In genomic region chr17:32631936-32632335, GRCm38 (mm10) we compare ENCODE assay signal across 37 mouse cellular contexts. TPM values are rescaled to one million over a fixed set of nuclear protein-coding genes. Genes with fewer than 3 reads are reported as not detected.
DNase-seq lines count a peak whose midpoint lies in the region; ATAC-seq and TF ChIP-seq lines count a peak whose summit lies in the region.
"Had no signal": no experiment of that assay in that cellular context is flagged by ENCODE, and none has a peak within 500 bp of the region (broad histone marks: within the 10 kb centered on the region; RNA-seq: fewer than 3 reads in every experiment).

No protein-coding gene starts in this region.

- TF ChIP-seq POLR2A in CH12.LX (IDR thresholded peaks at IDR 0.05; ENCODE audit: low read depth, low read length), result no peak

- H3K4me3 ChIP-seq in layer of hippocampus, adult 2 months, result no peak overlapping the region
- no peak overlapping the region for H3K4me3 ChIP-seq in CH12.LX (replicated peaks in 1 of 3; ENCODE audit: low read depth in 2 of 3, low read length in 2 of 3, poor library complexity in 1 of 3)
- H3K4me3 ChIP-seq in stomach, postnatal 0 days (ENCODE audit: low read depth, low read length), result no peak overlapping the region
- H3K4me3 ChIP-seq: embryonic facial prominence, embryonic 10.5 days; embryonic facial prominence, embryonic 13.5 days; erythroblast, embryonic 14.5 days; forebrain, embryonic 12.5 days; forebrain, embryonic 15.5 days; gastrocnemius, adult 2 months; heart, embryonic 10.5 days; heart, embryonic 13.5 days had no signal

- H3K36me3 ChIP-seq in CH12.LX (replicated peaks in 1 of 2; ENCODE audit: control insufficient read depth in 1 of 2, insufficient read depth in 1 of 2, low read length in 1 of 2), result no peaks in the 10 kb centered on the region
- H3K36me3 ChIP-seq in stomach, postnatal 0 days (ENCODE audit: control insufficient read depth, insufficient read depth, low read length), result no peaks in the 10 kb centered on the region
- H3K36me3 ChIP-seq: embryonic facial prominence, embryonic 10.5 days; embryonic facial prominence, embryonic 13.5 days; forebrain, embryonic 12.5 days; forebrain, embryonic 15.5 days; heart, embryonic 10.5 days; heart, embryonic 13.5 days had no signal

- no peak for ATAC-seq in stomach, postnatal 0 days (ENCODE audit: low FRiP score, low TSS enrichment)
- ATAC-seq in frontal cortex, adult (ENCODE audit: low TSS enrichment), result no peak
- ATAC-seq: activated CD4-positive, CD25-positive, alpha-beta regulatory T cell, adult 4 months; forebrain, embryonic 15.5 days; hindbrain, postnatal 0 days; inflammation-experienced regulatory T-cells, adult 6 months; intestine, embryonic 16.5 days had no signal

- H3K4me2 ChIP-seq in CH12.LX (ENCODE audit: insufficient read depth, low read depth, poor library complexity, severe bottlenecking), result no peak overlapping the region
- no peak overlapping the region for H3K4me2 ChIP-seq in stomach, postnatal 0 days (replicated peaks; ENCODE audit: low read depth)
- H3K4me2 ChIP-seq: embryonic facial prominence, embryonic 13.5 days; forebrain, embryonic 12.5 days; forebrain, embryonic 15.5 days; heart, embryonic 13.5 days; hindbrain, embryonic 14.5 days had no signal

- no peaks in the 10 kb centered on the region for H3K27me3 ChIP-seq in CH12.LX (replicated peaks)
- H3K27me3 ChIP-seq in stomach, postnatal 0 days (ENCODE audit: control insufficient read depth, insufficient read depth, low read length), result no peaks in the 10 kb centered on the region
- H3K27me3 ChIP-seq: embryonic facial prominence, embryonic 13.5 days; forebrain, embryonic 15.5 days; heart, embryonic 13.5 days had no signal

- H3K79me2 ChIP-seq in CH12.LX (replicated peaks; ENCODE audit: control insufficient read depth, extremely low read depth, insufficient read depth, poor library complexity, severe bottlenecking), result no peaks in the 10 kb centered on the region

- 0 out of 2 replicates have a peak, but pooled peaks have one; percentile 7 for TF ChIP-seq CTCF in layer of hippocampus, adult 2 months (conservative IDR thresholded peaks at IDR 0.05)
- peak in 1 of 2 experiments; percentile 55; a peak in 2 of 4 replicates for TF ChIP-seq CTCF in CH12.LX (conservative IDR thresholded peaks at IDR 0.05 in 1 of 2, IDR thresholded peaks at IDR 0.05 in 1 of 2; ENCODE audit: low read depth in 2 of 2, low read length in 2 of 2)
- peak; percentile 41 for TF ChIP-seq CTCF in stomach, postnatal 0 days (IDR thresholded peaks at IDR 0.05; ENCODE audit: low read depth)

- dilution Hi-C loops in CH12.LX (cut with MboI; ENCODE audit: extremely low pct_ligation_motif_present, extremely low pct_unique_long_range_greater_than_20kb, low sequenced_read_pairs), result no loop called here

- no peak for DNase-seq in layer of hippocampus, adult 2 months (ENCODE audit: low spot score in 2 of 2)
- no peak for DNase-seq in layer of hippocampus, adult 9-10 months (ENCODE audit: low spot score)
- peak; percentile 12 for DNase-seq in CH12.LX (ENCODE audit: extremely low read depth)
- no peak for DNase-seq in stomach, postnatal 0 days (ENCODE audit: low spot score)
- DNase-seq in cerebellum, postnatal 36 days, result no peak
- DNase-seq: adrenal gland, adult 8-10 months; adrenal gland, postnatal 25 days; B cell, adult 2 months; cerebellum, adult 11 months; cerebellum, adult 2 months; cerebellum, adult 9-11 months; cerebellum, postnatal 25 days; embryo, embryonic 11 days; gastrocnemius, adult 2 months; gastrocnemius, postnatal 14 days; heart, adult 11 months; heart, postnatal 14 days; heart, postnatal 4 days; kidney, adult 18-20 months had no signal

- no peak for TF ChIP-seq EP300 in CH12.LX (IDR thresholded peaks at IDR 0.05; ENCODE audit: low read length)
- TF ChIP-seq EP300 in stomach, postnatal 0 days (optimal IDR thresholded peaks at IDR 0.05), result no peak

- H3K9me3 ChIP-seq in CH12.LX (replicated peaks; ENCODE audit: low read length), result no peaks in the 10 kb centered on the region
- no peaks in the 10 kb centered on the region for H3K9me3 ChIP-seq in stomach, postnatal 0 days (ENCODE audit: control insufficient read depth, low read length)
- H3K9me3 ChIP-seq: embryonic facial prominence, embryonic 10.5 days; embryonic facial prominence, embryonic 13.5 days; forebrain, embryonic 12.5 days; forebrain, embryonic 15.5 days; heart, embryonic 10.5 days; heart, embryonic 13.5 days had no signal

- H3K9ac ChIP-seq in CH12.LX (ENCODE audit: insufficient read depth, low read depth), result no peak overlapping the region
- no peak overlapping the region for H3K9ac ChIP-seq in stomach, postnatal 0 days (ENCODE audit: low read length)
- H3K9ac ChIP-seq: embryonic facial prominence, embryonic 13.5 days; forebrain, embryonic 12.5 days; forebrain, embryonic 15.5 days; heart, embryonic 13.5 days; hindbrain, embryonic 14.5 days had no signal

- in situ Hi-C loops in CH12.LX (cut with MboI; ENCODE audit: low pct_ligation_motif_present, low pct_unique_long_range_greater_than_20kb, low sequenced_read_pairs), result no loop called here

- peaks cover 3 to 16% of the 10 kb centered on the region in 2 experiments; a peak in 2 of 4 replicates for H3K4me1 ChIP-seq in CH12.LX (ENCODE audit: control insufficient read depth in 1 of 2, insufficient read depth in 2 of 2)
- no peaks in the 10 kb centered on the region for H3K4me1 ChIP-seq in stomach, postnatal 0 days (replicated peaks; ENCODE audit: control insufficient read depth, insufficient read depth)
- H3K4me1 ChIP-seq: heart, embryonic 10.5 days had no signal

- TF ChIP-seq RAD21 in CH12.LX (IDR thresholded peaks at IDR 0.05; ENCODE audit: low read depth, low read length), result peak; percentile 42

- no peak overlapping the region for H3K27ac ChIP-seq in layer of hippocampus, adult 2 months
- H3K27ac ChIP-seq in CH12.LX (ENCODE audit: insufficient read depth, low read depth), result no peak overlapping the region
- H3K27ac ChIP-seq in stomach, postnatal 0 days (replicated peaks), result no peak overlapping the region
- H3K27ac ChIP-seq: embryonic facial prominence, embryonic 10.5 days; embryonic facial prominence, embryonic 13.5 days; forebrain, embryonic 12.5 days; forebrain, embryonic 15.5 days; gastrocnemius, adult 2 months; heart, embryonic 10.5 days; heart, embryonic 13.5 days; hindbrain, embryonic 14.5 days; hindbrain, postnatal 0 days had no signal

- 74% methylated on average over 3 of the region's 3 CpGs for WGBS in stomach, postnatal 0 days

TF ChIP-seq in CH12.LX, 34 proteins besides CTCF, POLR2A, EP300 and RAD21:
- TF ChIP-seq TBP (conservative IDR thresholded peaks at IDR 0.05; ENCODE audit: low read depth, low read length) (no peak), SMC3 (IDR thresholded peaks at IDR 0.05; ENCODE audit: low read depth, low read length) (peak; percentile 62), RCOR1 (conservative IDR thresholded peaks at IDR 0.05; ENCODE audit: low read depth, low read length) (no peak), TCF12 (IDR thresholded peaks at IDR 0.05; ENCODE audit: low read depth, low read length) (no peak), NELFE (IDR thresholded peaks at IDR 0.05; ENCODE audit: low read depth, low read length) (no peak), ZNF384 (IDR thresholded peaks at IDR 0.05; ENCODE audit: low read depth, low read length) (no peak), CHD1 (IDR thresholded peaks at IDR 0.05; ENCODE audit: low read depth, low read length) (no peak), CHD2 (IDR thresholded peaks at IDR 0.05; ENCODE audit: low read length) (no peak), ZC3H11A (IDR thresholded peaks at IDR 0.05; ENCODE audit: low read depth, low read length) (0 out of 2 replicates have a peak, but pooled peaks have one; percentile 17), ZKSCAN1 (IDR thresholded peaks at IDR 0.05; ENCODE audit: borderline replicate concordance, low read depth, low read length) (no peak), KAT2A (IDR thresholded peaks at IDR 0.05; ENCODE audit: insufficient replicate concordance, low read length) (no peak)

RNA-seq across cellular contexts. Expression of gene Cyp4f37, which starts 10.8 kb away (rescaled TPM):
- total RNA-seq in layer of hippocampus, adult 2 months (2021), result not detected
- 0.34 TPM in 1 of 2 replicates, not detected in the other for total RNA-seq in CH12.LX (2012; rRNA removed)
- 0.16 and 0.28 TPM in 2 replicates for total RNA-seq in CH12.LX (2014; rRNA removed)
- 0.45 and 0.60 TPM in 2 replicates for polyA plus RNA-seq in CH12.LX (2012; ENCODE audit: insufficient read length, low read depth)
- not detected in 2 replicates for polyA plus RNA-seq in stomach, postnatal 0 days (2015; fragmentation: Nextera tagmentation; extraction: Ambion mirVana)
- total RNA-seq: adrenal gland, adult 8-10 months; adrenal gland, postnatal 25 days; gastrocnemius, adult 2 months; gastrocnemius, postnatal 14 days; gastrocnemius, postnatal 4 days; heart, postnatal 14 days; heart, postnatal 4 days; hindbrain, postnatal 0 days; MEL had no signal
- polyA plus RNA-seq: activated CD4-positive, CD25-positive, alpha-beta regulatory T cell, adult 4 months; cerebellum, adult 2 months; cortical plate, adult 2 months; embryonic facial prominence, embryonic 10.5 days; embryonic facial prominence, embryonic 13.5 days; erythroblast, embryonic 14.5 days; forebrain, embryonic 12.5 days; forebrain, embryonic 15.5 days; heart, embryonic 10.5 days; heart, embryonic 13.5 days; heart, embryonic 16.5 days; hindbrain, embryonic 11.5 days; inflammation-experienced regulatory T-cells, adult 6 months; intestine, embryonic 16.5 days had no signal

RNA-seq across cellular contexts. Expression of gene Cyp4f40, which starts 26.8 kb away (rescaled TPM):
- not detected for total RNA-seq in layer of hippocampus, adult 2 months (2021)
- total RNA-seq in CH12.LX (2012; rRNA removed) (0.08 TPM in 2 replicates), CH12.LX (2014; rRNA removed) (0.09 and 0.40 TPM in 2 replicates)
- 0.44 and 0.53 TPM in 2 replicates for polyA plus RNA-seq in CH12.LX (2012; ENCODE audit: insufficient read length, low read depth)
- polyA plus RNA-seq in stomach, postnatal 0 days (2015; fragmentation: Nextera tagmentation; extraction: Ambion mirVana), result 0.04 and 0.23 TPM in 2 replicates
- total RNA-seq: adrenal gland, postnatal 25 days; gastrocnemius, adult 2 months; gastrocnemius, postnatal 14 days; gastrocnemius, postnatal 4 days; heart, postnatal 14 days; heart, postnatal 4 days; hindbrain, postnatal 0 days; MEL had no signal
- polyA plus RNA-seq: activated CD4-positive, CD25-positive, alpha-beta regulatory T cell, adult 4 months; cerebellum, adult 2 months; cortical plate, adult 2 months; embryonic facial prominence, embryonic 10.5 days; embryonic facial prominence, embryonic 13.5 days; erythroblast, embryonic 14.5 days; forebrain, embryonic 12.5 days; forebrain, embryonic 15.5 days; heart, embryonic 10.5 days; heart, embryonic 13.5 days; heart, embryonic 16.5 days; hindbrain, embryonic 11.5 days; hindbrain, embryonic 14.5 days; inflammation-experienced regulatory T-cells, adult 6 months had no signal

RNA-seq across cellular contexts. Expression of gene Cyp4f15, which starts 53.5 kb away (rescaled TPM):
- total RNA-seq in layer of hippocampus, adult 2 months (2021), result 10 to 100 TPM; 16.7 to 20.7 TPM
- total RNA-seq in CH12.LX (2012; rRNA removed) (not detected in 2 replicates), CH12.LX (2014; rRNA removed) (not detected in 2 replicates)
- polyA plus RNA-seq in CH12.LX (2012; ENCODE audit: insufficient read length, low read depth), result not detected in 2 replicates
- polyA plus RNA-seq in stomach, postnatal 0 days (2015; fragmentation: Nextera tagmentation; extraction: Ambion mirVana), result 0.62 and 1.1 TPM in 2 replicates
- total RNA-seq: gastrocnemius, adult 2 months; gastrocnemius, postnatal 14 days; gastrocnemius, postnatal 4 days; heart, postnatal 14 days; heart, postnatal 4 days; MEL had no signal
- polyA plus RNA-seq: activated CD4-positive, CD25-positive, alpha-beta regulatory T cell, adult 4 months; erythroblast, embryonic 14.5 days; heart, embryonic 16.5 days; inflammation-experienced regulatory T-cells, adult 6 months had no signal

Comparison
In these comparisons a context has a peak if more than half of its experiments do, and no peak if none do; other contexts are left out.
1. RNA of gene Cyp4f15, which starts 53.5 kb away (total RNA-seq): 16.7 to 20.7 TPM in layer of hippocampus, adult 2 months; not detected in CH12.LX; every median in the first group is over 10 times any median in the second.